In genomic region chr2:102412738-102413137, GRCm38 (mm10) we compare ENCODE assay signal across 25 mouse cellular contexts. TPM values are rescaled to one million over a fixed set of nuclear protein-coding genes. Genes with fewer than 3 reads are reported as not detected.
"Had no signal": no experiment of that assay in that cellular context is flagged by ENCODE, and none has a peak within 500 bp of the region (broad histone marks: within the 10 kb centered on the region; RNA-seq: fewer than 3 reads in every experiment).

No protein-coding gene starts in this region.

- ATAC-seq: hindbrain, embryonic 16.5 days; inflammation-experienced regulatory T-cells, adult 6 months; intestine, embryonic 15.5 days; intestine, postnatal 0 days; liver, embryonic 12.5 days had no signal

- H3K9ac ChIP-seq: heart, embryonic 12.5 days; hindbrain, embryonic 12.5 days; hindbrain, embryonic 14.5 days; intestine, embryonic 15.5 days; limb, embryonic 12.5 days; liver, embryonic 12.5 days; liver, embryonic 14.5 days had no signal

- H3K36me3 ChIP-seq: heart, embryonic 10.5 days; heart, embryonic 12.5 days; hindbrain, embryonic 10.5 days; hindbrain, embryonic 12.5 days; intestine, embryonic 15.5 days; limb, embryonic 12.5 days; liver, embryonic 12.5 days had no signal

- H3K9me3 ChIP-seq: heart, embryonic 10.5 days; heart, embryonic 12.5 days; hindbrain, embryonic 10.5 days; hindbrain, embryonic 12.5 days; intestine, embryonic 15.5 days; limb, embryonic 12.5 days; liver, embryonic 12.5 days had no signal

- H3K4me2 ChIP-seq: heart, embryonic 12.5 days; hindbrain, embryonic 12.5 days; hindbrain, embryonic 14.5 days; intestine, embryonic 15.5 days; limb, embryonic 12.5 days; liver, embryonic 12.5 days had no signal

- H3K4me3 ChIP-seq: heart, embryonic 10.5 days; heart, embryonic 12.5 days; hindbrain, embryonic 10.5 days; hindbrain, embryonic 12.5 days; intestine, embryonic 15.5 days; layer of hippocampus, adult 2 months; left cerebral cortex, adult 2 months; limb, embryonic 12.5 days; liver, embryonic 12.5 days had no signal

- H3K27me3 ChIP-seq: heart, embryonic 12.5 days; hindbrain, embryonic 12.5 days; intestine, embryonic 15.5 days; limb, embryonic 12.5 days; liver, embryonic 12.5 days had no signal

- DNase-seq: gastrocnemius, postnatal 14 days; gastrocnemius, postnatal 36 days; heart, adult 11 months; heart, postnatal 10 days; heart, postnatal 4 days; kidney, adult 18-20 months; kidney, adult 8-10 months; kidney, postnatal 10 days; kidney, postnatal 25 days; kidney, postnatal 4 days had no signal

- H3K27ac ChIP-seq: heart, embryonic 10.5 days; hindbrain, embryonic 10.5 days; hindbrain, embryonic 12.5 days; hindbrain, embryonic 14.5 days; intestine, embryonic 15.5 days; layer of hippocampus, adult 2 months; left cerebral cortex, adult 2 months; limb, embryonic 12.5 days; liver, embryonic 12.5 days; liver, embryonic 14.5 days had no signal

RNA-seq across cellular contexts. Expression of gene Fjx1, which starts 39.6 kb away (rescaled TPM):
- total RNA-seq: liver, adult 2 months had no signal
- polyA plus RNA-seq: inflammation-experienced regulatory T-cells, adult 6 months had no signal
